Mouse (Mus musculus): Measurements from ENCODE around the gene Smyd4. TPM values are rescaled to one million over a fixed set of nuclear protein-coding genes. Genes with fewer than 3 reads are reported as not detected.
A peak's percentile ranks its signal among the peaks of the same experiment; 100 is the strongest.

Gene Smyd4
- polyA plus RNA-seq, 1 experiment from 2014 or later: 9.2 TPM

DNA sequence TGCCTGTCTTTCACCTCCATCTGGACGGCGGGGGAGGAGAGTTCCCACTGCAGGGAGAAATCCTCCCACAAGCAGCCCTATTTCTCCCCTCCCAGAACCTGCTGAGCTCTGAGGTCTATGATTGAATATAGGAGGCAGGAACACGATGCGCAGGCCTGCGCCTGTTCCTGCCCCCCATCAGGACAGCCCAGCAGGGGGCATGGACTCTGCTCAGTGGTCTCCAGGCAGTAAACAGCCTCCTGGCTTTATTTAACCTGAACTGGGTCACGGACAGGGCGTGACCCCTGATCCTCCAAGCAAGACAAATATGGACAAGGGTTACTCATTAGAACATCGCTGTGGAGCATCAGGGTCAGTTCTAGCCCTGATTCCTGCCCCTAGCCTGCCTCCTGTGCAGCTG is 95.5 kb downstream of the Smyd4 start:
- ATAC-seq: no peak

DNA sequence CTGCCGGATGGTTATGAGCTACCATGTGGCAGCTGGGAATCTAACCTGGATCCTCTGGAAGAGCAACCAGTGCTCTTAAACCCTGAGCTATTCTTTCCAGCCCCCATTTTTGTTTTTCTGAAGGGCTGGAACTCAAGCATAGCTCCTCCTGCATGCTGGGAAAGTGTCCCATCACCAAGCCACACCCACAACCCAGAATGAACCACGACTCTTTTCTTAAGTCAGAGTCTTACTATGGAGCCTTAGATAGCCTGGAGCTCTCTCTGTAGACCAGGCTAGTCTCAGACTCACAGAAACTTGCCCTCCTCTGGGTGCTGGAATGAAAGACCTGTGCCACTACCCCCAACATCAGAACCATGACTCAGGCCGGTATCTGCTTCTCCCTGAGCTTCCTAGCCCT is 100.3 kb downstream of the Smyd4 start:
- Histone ChIP-seq H3K36me3 (peaks cover 3% of the 10 kb centered on the region; the same call in 1 of the 2 replicates), H3K27ac (no peak overlapping the region), H3K4me3 (replicated peaks) (no peak overlapping the region), H3K4me1 (replicated peaks) (peaks cover 7% of the 10 kb centered on the region), H3K9me3 (no peaks in the 10 kb centered on the region), H3K9ac (no peak overlapping the region), H3K27me3 (replicated peaks) (no peaks in the 10 kb centered on the region), H3K4me2 (replicated peaks) (no peak overlapping the region)
- WGBS: 85% methylated on average over 3 of the region's 3 CpGs
- ATAC-seq: no peak

More for the DNA sequence above, 95.5 kb downstream of the Smyd4 start:
- no peaks in the 10 kb centered on the region for H3K27me3 ChIP-seq (replicated peaks)
- H3K27ac ChIP-seq: no peak overlapping the region
- H3K4me1 ChIP-seq (replicated peaks): peaks cover 4% of the 10 kb centered on the region; the same call in 1 of the 2 replicates
- no peak overlapping the region for H3K4me3 ChIP-seq (replicated peaks)
- no peaks in the 10 kb centered on the region for H3K9me3 ChIP-seq
- no peak overlapping the region for H3K4me2 ChIP-seq (replicated peaks)
- peaks cover 9% of the 10 kb centered on the region; the same call in 1 of the 2 replicates for H3K36me3 ChIP-seq
- WGBS: 60% methylated on average over 8 of the region's 8 CpGs
- no peak overlapping the region for H3K9ac ChIP-seq

DNA sequence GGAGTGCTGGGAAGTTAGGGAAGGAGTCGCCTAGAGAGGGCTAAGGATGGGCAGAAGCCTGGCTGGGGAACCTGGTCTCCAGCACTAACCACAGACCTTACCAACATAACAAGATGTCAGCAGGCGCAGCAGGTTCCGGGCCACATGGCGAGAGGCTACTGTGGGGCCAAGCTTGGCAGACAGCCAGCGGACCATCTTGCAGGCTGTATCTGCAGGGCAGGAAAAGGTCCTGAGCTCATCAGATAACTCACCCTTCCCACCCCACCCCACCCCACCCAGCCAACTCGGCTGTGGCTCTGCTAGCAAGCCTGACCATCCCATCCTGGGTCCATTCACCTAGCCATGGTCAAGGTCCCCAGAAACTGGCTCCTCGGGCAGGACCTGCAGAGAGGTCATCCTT is 101.5 kb downstream of the Smyd4 start:
- Histone ChIP-seq H3K4me2 (replicated peaks) (no peak overlapping the region), H3K9me3 (no peaks in the 10 kb centered on the region), H3K4me1 (replicated peaks) (peaks cover 13% of the 10 kb centered on the region), H3K27ac (no peak overlapping the region), H3K4me3 (replicated peaks) (no peak overlapping the region), H3K9ac (no peak overlapping the region), H3K36me3 (0 out of 2 replicates have a peak, but pooled peaks cover 3% of the 10 kb centered on the region), H3K27me3 (replicated peaks) (no peaks in the 10 kb centered on the region)
- 60% methylated on average over 7 of the region's 7 CpGs for WGBS
- no peak for ATAC-seq

DNA sequence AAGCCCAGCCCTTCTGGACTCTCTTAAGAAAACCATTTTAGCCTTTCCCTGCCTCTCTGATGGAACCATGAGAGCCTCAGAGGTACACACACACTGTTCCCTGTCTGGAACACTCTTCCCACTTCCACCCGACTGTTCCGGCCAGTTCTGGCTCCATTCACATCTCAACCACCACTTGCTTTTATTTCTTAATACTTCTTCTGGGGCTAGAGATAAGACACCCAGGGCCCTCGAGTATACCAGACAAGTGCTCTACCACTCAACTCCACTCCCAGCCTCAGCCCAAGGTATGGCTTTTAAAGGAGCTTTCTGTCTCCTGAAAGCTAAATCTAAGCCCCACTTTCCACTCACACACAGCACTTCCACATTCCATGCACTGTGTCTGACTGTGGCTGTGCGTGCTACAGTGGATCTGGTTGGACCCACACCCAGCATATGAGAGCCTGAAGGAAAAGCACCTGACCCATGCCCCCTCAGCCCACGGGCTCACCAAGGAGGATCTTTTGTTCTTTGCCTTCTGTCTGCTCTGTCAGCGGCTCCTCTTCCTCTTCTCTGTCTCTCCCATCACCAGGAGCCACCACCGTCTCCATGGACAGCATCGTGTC is 102.2 kb downstream of the Smyd4 start:
- H3K4me3 ChIP-seq (replicated peaks): no peak overlapping the region
- WGBS: 82% methylated on average over 8 of the region's 8 CpGs
- no peaks in the 10 kb centered on the region for H3K27me3 ChIP-seq (replicated peaks)
- no peak for ATAC-seq
- 0 out of 2 replicates have a peak, but pooled peaks cover 3% of the 10 kb centered on the region for H3K36me3 ChIP-seq
- H3K4me2 ChIP-seq (replicated peaks): no peak overlapping the region
- H3K9me3 ChIP-seq: no peaks in the 10 kb centered on the region
- no peak overlapping the region for H3K27ac ChIP-seq
- peaks cover 19% of the 10 kb centered on the region for H3K4me1 ChIP-seq (replicated peaks)
- H3K9ac ChIP-seq: no peak overlapping the region; the same call in 1 of the 2 replicates

DNA sequence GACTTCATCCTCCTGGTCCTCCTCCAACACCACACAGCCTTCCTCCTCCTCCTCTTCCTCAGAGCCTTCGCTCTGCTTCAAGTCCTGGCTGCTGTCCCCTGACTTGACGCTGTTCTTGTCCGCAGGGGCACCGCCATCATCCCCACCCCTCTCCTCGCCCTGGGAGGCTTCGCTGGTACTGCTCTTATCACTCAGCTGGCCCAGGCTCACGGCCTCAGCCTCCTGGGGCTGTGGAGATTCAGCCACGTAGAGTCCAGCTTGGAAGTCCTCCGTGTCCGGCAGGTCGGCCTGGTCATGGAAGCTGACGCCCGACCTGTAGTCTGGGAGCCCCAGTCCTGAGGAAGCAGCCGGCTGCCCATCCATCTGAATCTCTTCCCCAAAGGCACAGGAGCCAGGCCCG is 102.7 kb downstream of the Smyd4 start:
- Histone ChIP-seq H3K4me3 (replicated peaks) (no peak overlapping the region), H3K9me3 (no peaks in the 10 kb centered on the region), H3K27me3 (replicated peaks) (no peaks in the 10 kb centered on the region), H3K36me3 (0 out of 2 replicates have a peak, but pooled peaks cover 3% of the 10 kb centered on the region), H3K4me2 (replicated peaks) (no peak overlapping the region), H3K4me1 (replicated peaks) (peaks cover 19% of the 10 kb centered on the region), H3K9ac (no peak overlapping the region; the same call in 1 of the 2 replicates), H3K27ac (no peak overlapping the region)
- ATAC-seq: no peak
- WGBS: 83% methylated on average over 15 of the region's 15 CpGs

DNA sequence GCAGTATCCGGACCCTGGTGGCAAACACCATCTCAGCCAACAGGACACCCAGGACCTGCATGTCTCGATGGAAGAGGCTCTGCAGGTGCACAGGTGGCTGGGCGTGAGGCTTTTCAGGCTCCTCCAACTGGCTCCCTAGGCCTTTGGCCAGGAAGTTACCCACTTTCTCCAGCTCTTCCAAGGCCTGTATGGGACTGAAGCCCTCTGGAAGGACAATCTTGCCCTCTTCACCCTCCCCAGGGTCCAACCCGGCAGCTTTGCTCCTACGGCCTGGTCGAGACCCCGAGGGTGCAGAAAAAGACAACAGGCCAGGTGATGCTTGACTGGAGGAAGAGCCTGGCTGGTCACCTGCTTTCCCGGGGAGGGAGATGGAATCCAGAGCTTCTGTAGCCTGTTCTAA is 103.8 kb downstream of the Smyd4 start:
- no peaks in the 10 kb centered on the region for H3K9me3 ChIP-seq
- 90% methylated on average over 8 of the region's 8 CpGs for WGBS
- H3K27me3 ChIP-seq (replicated peaks): no peaks in the 10 kb centered on the region
- no peak overlapping the region for H3K4me3 ChIP-seq (replicated peaks)
- H3K4me2 ChIP-seq (replicated peaks): no peak overlapping the region
- peaks cover 19% of the 10 kb centered on the region for H3K4me1 ChIP-seq (replicated peaks)
- no peak for ATAC-seq
- H3K9ac ChIP-seq: no peak overlapping the region
- H3K36me3 ChIP-seq: 0 out of 2 replicates have a peak, but pooled peaks cover 3% of the 10 kb centered on the region
- no peak overlapping the region for H3K27ac ChIP-seq

DNA sequence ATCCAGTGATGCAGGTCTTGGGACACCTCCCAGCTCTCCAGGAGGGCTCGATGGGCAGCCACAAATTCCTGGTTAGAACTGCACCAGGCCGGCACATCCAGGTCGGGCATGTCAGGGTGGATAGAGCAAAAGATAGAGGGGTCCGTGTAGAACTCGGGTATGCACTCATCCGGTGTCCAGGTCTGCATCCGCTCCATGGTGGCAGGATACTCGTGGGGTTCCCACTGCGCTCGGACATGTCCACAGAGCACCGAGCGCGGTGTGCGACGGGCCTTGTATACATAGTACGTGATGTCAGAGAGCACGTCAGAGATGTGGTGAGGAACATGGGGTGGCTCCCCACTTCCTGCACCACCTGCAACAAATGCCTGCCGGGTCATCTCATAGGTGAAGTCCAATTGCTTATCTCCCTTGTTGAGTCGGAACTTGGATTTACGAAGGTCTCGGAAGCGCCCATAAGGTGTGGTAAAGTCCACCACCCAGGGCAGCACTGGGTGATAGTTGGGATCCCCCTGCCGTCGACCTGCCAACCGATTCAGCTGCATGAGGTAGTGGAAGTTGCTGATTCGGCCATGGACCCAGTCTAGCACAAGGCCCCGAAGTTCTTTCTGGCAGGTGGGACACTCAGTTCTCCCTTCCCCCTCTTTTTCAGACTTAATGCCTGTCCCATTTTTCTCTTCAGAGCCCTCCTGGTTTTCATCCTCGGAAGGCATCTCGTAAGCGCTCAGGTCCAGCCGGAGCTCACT is 104.8 kb downstream of the Smyd4 start:
- ATAC-seq: no peak
- Histone ChIP-seq H3K4me1 (replicated peaks) (peaks cover 19% of the 10 kb centered on the region), H3K36me3 (0 out of 2 replicates have a peak, but pooled peaks cover 3% of the 10 kb centered on the region), H3K9me3 (no peaks in the 10 kb centered on the region), H3K4me3 (replicated peaks) (peak overlapping the region; percentile 52; the same call in 1 of the 2 replicates), H3K27me3 (replicated peaks) (no peaks in the 10 kb centered on the region), H3K9ac (no peak overlapping the region), H3K27ac (no peak overlapping the region), H3K4me2 (replicated peaks) (peak overlapping the region; percentile 91)
- WGBS: 91% methylated on average over 31 of the region's 31 CpGs

DNA sequence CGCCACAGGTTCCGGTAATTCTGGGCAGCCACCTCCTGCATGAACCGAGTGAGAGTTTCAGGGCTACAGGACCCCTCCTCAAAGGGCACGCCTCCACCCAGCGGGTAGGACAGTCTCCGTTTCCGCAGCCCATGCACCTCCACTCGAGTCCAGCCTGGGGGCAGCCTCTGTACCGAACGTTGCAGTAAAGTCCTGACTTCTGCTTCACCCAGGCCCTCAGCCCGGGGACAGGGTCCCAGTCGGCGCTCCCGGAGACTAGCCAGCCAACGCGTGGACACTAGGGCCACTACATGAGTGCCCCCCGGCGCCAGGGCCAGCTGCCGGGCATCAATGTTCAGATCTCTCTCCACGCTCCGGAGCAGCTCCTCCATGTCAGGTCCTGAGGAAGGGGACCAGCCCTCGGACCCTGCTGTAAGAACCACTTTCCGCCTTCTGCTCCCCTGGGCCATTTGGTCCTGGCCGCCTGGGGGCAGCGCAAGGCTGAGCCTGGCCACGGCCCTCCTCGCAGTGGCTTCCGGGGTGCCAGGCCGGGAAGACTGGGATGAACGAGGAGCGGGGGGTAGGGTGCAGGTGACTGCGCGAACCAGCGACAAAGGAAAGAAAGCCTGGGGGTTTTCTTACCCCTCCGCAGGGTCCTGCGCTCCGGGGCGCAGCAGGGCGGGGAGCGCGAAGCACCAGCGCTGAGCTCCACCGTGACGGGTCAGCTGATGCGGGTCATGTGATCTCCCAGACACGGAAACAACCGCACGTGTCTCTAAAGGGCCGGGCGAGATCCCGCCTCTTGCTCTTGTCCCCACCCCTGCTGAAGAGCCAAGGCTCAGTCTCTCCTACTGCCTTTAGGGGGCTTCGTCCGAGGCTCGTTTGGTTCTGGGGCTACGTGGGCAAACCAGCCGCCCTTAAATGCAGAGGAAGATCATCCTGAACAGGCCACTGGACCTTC is 106.0 kb downstream of the Smyd4 start, which contains the start of gene Wdr81:
TSS of gene Wdr81 (minus strand) at position 727 of the 940 bp plus-strand sequence.
- H3K4me3 ChIP-seq (replicated peaks): peak within 1 kb of the TSS; percentile 52
- H3K36me3 ChIP-seq: no peaks in the 10 kb centered on the region
- peaks cover 20% of the 10 kb centered on the region for H3K4me1 ChIP-seq (replicated peaks)
- H3K9ac ChIP-seq: peak within 1 kb of the TSS; percentile 50
- peak within 1 kb of the TSS; percentile 91 for H3K4me2 ChIP-seq (replicated peaks)
- 2% methylated on average over 56 of the region's 56 CpGs for WGBS
- H3K9me3 ChIP-seq: no peaks in the 10 kb centered on the region
- peak within 1 kb of the TSS; percentile 45; the same call in 1 of the 2 replicates for H3K27ac ChIP-seq
- H3K27me3 ChIP-seq (replicated peaks): no peaks in the 10 kb centered on the region
- peak; percentile 96 for ATAC-seq

Other genes starting within 250 kb of the Smyd4 start
- gene Hic1, start 178.9 kb upstream of the Smyd4 start, polyA plus RNA-seq (2015; fragmentation: Nextera tagmentation; extraction: Ambion mirVana): 20.3 and 22.0 TPM in 2 replicates
- gene Ovca2, start 169.6 kb upstream of the Smyd4 start, polyA plus RNA-seq (2015; fragmentation: Nextera tagmentation; extraction: Ambion mirVana): 21.3 and 21.4 TPM in 2 replicates
- gene Dph1, start 157.2 kb upstream of the Smyd4 start, polyA plus RNA-seq (2015; fragmentation: Nextera tagmentation; extraction: Ambion mirVana): 23.4 and 23.8 TPM in 2 replicates
- 1.7 and 1.8 TPM in 2 replicates for gene Rtn4rl1, start 154.7 kb upstream of the Smyd4 start, polyA plus RNA-seq (2015; fragmentation: Nextera tagmentation; extraction: Ambion mirVana)
- gene Rpa1, start 109 bp upstream of the Smyd4 start, polyA plus RNA-seq (2015; fragmentation: Nextera tagmentation; extraction: Ambion mirVana): 86.2 and 100 TPM in 2 replicates
- gene Serpinf1, start 74.3 kb downstream of the Smyd4 start, polyA plus RNA-seq (2015; fragmentation: Nextera tagmentation; extraction: Ambion mirVana): 41.1 and 48.0 TPM in 2 replicates
- gene Serpinf2, start 91.2 kb downstream of the Smyd4 start, polyA plus RNA-seq (2015; fragmentation: Nextera tagmentation; extraction: Ambion mirVana): 20.4 and 26.4 TPM in 2 replicates
- 6.1 and 7.0 TPM in 2 replicates for gene Wdr81, start 106.3 kb downstream of the Smyd4 start, polyA plus RNA-seq (2015; fragmentation: Nextera tagmentation; extraction: Ambion mirVana)
- 17.7 and 20.3 TPM in 2 replicates for gene Tlcd2, start 113.3 kb downstream of the Smyd4 start, polyA plus RNA-seq (2015; fragmentation: Nextera tagmentation; extraction: Ambion mirVana)
- gene Prpf8, start 138.4 kb downstream of the Smyd4 start, polyA plus RNA-seq (2015; fragmentation: Nextera tagmentation; extraction: Ambion mirVana): 47.5 and 48.2 TPM in 2 replicates
- gene Rilp, start 161.7 kb downstream of the Smyd4 start, polyA plus RNA-seq (2015; fragmentation: Nextera tagmentation; extraction: Ambion mirVana): 1.6 and 2.3 TPM in 2 replicates
- 5.7 TPM in 2 replicates for gene Scarf1, start 165.1 kb downstream of the Smyd4 start, polyA plus RNA-seq (2015; fragmentation: Nextera tagmentation; extraction: Ambion mirVana)
- gene Slc43a2, start 183.3 kb downstream of the Smyd4 start, polyA plus RNA-seq (2015; fragmentation: Nextera tagmentation; extraction: Ambion mirVana): 11.7 and 12.9 TPM in 2 replicates
- gene Pitpna, start 239.7 kb downstream of the Smyd4 start, polyA plus RNA-seq (2015; fragmentation: Nextera tagmentation; extraction: Ambion mirVana): 92.3 and 102 TPM in 2 replicates

All from intestine, embryonic 15.5 days (tissue).